Comparison of ENCODE assay signal across 14 mouse cellular contexts in the genomic region with DNA sequence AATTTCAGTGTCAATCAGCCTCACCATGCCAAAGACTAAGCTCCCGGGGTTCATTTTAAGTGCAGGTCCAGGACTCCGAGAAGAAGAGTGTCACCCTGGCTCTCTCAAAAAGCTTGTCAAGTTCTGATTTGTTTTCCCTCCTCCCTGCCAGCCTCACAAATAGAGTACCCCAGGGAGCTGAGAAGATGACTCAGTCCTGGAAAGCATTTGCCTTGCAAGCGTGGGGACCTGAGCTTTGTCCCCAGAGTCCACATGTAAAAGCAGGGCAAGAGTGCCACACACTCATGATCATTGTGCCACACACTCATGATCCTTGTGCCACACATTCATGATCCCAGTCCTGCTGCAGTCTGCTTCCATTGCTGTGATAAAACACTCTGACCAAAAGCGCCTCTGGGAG.
"Had no signal": no experiment of that assay in that cellular context is flagged by ENCODE, and none has a peak within 500 bp of the region (broad histone marks: within the 10 kb centered on the region; RNA-seq: fewer than 3 reads in every experiment).

No protein-coding gene starts in this region.

- H3K9ac ChIP-seq: limb, embryonic 12.5 days; limb, embryonic 15.5 days; liver, embryonic 14.5 days; liver, postnatal 0 days; lung, embryonic 14.5 days had no signal

- H3K27ac ChIP-seq: kidney, postnatal 0 days; layer of hippocampus, adult 2 months; limb, embryonic 12.5 days; limb, embryonic 15.5 days; liver, embryonic 14.5 days; macrophage had no signal

- DNase-seq: kidney, postnatal 25 days; layer of hippocampus, adult 9-11 months; liver, postnatal 0 days; lung, embryonic 14.5 days; midbrain, embryonic 14.5 days; thymus, adult 18-20 months; thymus, postnatal 36 days had no signal

- H3K36me3 ChIP-seq: limb, embryonic 12.5 days; limb, embryonic 15.5 days had no signal

- H3K9me3 ChIP-seq: limb, embryonic 12.5 days; limb, embryonic 15.5 days had no signal

- H3K4me3 ChIP-seq: layer of hippocampus, adult 2 months; limb, embryonic 12.5 days; limb, embryonic 15.5 days had no signal

- H3K27me3 ChIP-seq: limb, embryonic 12.5 days; limb, embryonic 15.5 days had no signal

- H3K4me2 ChIP-seq: limb, embryonic 12.5 days; limb, embryonic 15.5 days; liver, embryonic 11.5 days; lung, embryonic 14.5 days had no signal
